Mouse (Mus musculus): ENCODE results near the gene Adgrg2.

Gene Adgrg2

DNA sequence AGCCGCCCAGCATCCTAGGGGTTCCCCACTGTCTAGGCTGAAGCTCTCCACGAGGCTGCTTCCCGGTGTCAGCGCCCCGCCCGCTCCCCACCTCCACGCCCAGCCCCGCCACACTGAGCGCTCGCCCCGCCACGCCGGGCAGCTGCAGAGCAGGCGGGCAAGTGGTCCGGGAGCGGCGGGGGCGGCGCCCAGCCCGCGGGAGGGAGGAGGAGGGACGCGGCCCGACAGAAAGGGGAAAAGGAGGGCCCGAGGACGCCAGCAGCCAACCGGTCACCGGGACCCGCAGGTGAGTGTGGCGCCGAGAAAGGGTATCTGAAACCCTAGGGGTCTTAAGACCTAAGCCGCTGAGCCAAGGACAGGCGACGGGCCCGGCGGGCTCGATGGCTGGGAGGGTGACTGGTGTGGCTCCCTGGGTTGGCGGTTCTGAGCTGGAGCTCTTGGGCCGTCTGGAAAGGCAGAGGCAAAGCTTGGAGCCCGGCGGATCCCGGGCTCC, at the start of gene Adgrg2:
TSS of gene Adgrg2 (plus strand) at position 227 of the 493 bp plus-strand sequence.
- DNase-seq, result peak; percentile 6

GRCm38 (mm10) chrX:160350995-160351394, 39.5 kb upstream of the Adgrg2 start:
- no peak for DNase-seq

DNA sequence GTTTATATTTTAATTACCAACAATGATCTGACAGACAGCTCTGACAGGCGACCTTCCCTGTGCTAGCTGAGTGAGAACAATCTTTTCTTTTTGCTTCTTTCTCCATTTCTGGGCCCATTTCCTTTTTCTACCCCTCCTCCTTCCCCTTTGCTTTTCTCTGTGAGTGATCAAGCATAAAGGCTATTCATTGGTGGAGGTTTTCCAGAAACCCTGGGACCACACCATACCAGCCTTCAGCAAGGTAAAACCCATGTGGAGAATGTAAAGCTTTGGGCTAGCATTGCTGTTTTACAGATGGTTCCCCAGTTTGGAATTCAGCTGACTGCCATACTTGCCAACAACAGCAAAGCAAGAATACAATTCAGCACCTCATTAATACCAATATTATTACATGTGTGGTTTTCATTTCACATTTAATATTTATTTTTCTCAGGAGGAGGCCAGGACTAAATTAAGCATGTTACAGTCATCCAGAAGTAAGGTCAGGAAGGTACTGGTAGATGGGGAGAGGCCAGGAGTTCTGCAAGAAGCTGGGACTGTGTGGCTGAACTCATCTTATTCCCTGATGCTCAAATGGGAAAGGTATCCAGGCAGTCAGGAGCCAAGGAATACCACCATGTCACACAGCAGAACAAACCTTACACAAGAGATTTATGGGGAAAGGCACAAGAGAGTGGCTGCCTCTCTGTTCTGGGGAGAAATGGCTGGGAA, 38.4 kb upstream of the Adgrg2 start:
- DNase-seq, result no peak

DNA sequence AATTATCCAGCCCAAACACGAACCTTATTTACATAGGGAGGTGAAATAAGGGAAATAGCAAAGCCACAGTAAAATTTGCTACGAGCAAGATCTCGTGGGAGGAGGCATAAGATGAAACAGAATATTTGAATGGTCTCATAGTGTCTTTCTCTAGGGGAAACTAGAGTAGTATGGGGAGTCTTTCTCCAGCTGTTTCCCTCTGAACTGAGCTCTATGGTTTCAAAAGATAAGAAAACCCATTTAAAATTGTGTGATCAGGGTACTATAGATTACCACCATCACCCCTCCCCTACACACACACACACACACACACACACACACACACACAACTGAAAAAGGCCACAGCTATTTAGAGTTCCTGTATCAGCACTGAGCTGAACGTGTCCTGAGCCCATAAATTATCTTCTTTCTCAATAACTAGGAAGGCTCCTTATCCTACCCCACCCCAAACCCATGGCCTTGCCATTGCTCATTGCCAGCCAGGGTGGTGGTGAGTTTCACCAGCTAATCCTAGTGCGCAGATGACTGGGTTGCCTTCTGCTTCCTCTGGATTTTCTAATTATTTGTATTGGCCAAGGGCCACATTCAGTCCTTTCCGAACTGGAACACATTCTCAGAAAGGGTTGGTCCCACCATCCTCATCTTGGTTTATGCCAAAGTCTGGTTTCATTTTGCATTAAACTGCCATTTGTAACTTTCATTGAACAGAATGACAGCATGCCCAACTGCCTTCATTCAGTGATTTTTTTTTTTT, 5.6 kb upstream of the Adgrg2 start:
- DNase-seq, result no peak

DNA sequence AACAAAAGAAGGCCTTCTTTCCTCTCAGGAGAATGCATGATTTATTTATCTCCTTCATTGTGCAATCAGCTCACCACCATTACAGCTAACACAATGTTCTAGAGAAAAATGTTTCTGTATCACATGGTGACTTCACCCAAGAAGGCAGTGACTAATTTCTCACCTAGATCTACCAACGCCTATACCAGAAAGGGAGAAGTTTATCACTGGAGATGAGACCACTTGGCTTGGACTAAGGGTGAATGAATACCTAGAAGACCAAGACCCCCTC, 5.1 kb upstream of the Adgrg2 start:
- DNase-seq, result no peak

DNA sequence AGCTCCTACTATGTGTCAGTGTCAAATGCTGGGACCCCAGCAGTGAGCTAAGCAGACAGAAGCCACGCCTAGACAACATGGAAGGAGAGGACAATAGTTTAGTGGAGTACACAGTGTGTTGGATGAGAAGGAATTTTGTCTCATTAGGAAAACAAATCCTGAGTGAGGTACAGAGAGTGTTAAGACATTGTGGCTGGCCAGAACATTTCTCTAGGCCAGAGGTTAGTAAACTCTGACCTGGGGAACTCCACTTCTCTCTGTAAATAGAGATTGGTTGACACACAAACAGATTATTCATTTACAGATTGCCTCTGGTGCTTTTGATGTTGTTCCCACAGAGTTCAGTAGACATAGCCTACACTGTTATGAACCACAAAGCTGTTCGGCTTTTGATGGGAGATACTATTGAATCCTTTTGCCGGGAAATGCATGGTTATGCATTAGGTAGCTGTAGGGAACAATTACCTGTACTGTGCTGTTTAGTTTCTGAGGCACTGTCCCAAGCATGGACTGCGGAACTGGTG, 22.5 kb downstream of the Adgrg2 start:
- no peak for DNase-seq

GRCm38 (mm10) chrX:160413881-160414395, 23.4 kb downstream of the Adgrg2 start:
- DNase-seq, result peak; percentile 5

DNA sequence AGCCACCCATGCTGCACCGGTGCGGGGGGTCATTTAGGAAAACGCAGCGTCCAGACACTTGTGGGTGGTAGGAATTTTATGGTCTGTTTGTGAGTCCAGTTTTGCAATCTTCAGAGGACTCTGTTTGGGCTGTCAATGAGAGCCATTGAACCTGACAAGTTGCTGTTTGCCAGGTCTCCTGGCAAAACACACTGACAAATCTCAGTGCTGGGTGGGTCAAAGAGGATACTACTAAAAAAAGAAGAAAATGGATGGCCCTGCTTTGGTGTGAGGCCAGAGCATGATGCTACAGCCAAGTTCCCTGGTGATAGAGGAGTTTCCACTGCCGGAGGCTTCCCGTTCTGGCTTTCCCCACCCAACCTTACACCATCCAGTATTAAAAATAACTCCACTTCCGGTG, 27.9 kb downstream of the Adgrg2 start:
- DNase-seq, result peak; percentile 44

- DNase-seq, result peak; percentile 12
These were observed 33.2 kb downstream of the Adgrg2 start for GRCm38 (mm10) chrX:160423737-160424136.

DNA sequence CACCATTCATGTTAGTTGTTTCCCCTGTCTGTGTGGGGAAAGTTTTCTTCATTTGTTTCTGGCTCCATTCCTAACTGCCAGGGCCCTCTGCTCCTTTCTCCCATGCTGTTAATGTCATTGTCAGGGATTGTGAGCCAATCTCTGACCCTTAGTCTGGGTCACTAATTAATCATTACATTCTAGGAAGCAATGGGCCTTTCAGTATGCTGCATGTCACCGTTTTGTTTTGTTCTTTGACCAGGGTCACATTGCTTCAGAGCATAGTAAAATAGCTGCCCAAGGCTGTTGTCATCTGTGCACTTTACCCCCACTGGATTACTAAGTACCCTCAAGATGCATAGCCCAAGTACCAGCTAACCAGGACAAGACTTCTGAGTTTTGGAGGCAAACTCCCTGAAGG, 36.0 kb downstream of the Adgrg2 start:
- DNase-seq, result peak; percentile 27

DNA sequence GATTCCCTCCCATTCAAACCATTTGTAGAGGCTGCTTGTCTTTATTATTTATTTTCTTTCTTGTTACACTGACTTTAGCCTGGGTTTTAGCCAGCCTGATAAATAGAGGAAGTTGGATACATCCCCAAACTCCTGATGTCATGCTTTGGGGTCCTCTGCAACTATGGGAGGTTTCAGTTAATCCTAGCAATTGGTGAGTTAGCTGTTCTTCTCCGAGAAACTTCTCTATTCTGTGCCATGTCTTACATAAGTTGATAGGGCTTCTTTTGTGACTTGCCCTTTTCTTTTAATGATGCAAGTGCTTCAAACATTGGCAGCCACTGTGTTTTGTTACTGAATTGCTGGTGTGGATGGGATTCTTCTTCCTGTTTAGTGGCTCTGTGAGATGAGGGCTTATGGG, 36.4 kb downstream of the Adgrg2 start:
- DNase-seq, result no peak

GRCm38 (mm10) chrX:160432192-160432591, 41.7 kb downstream of the Adgrg2 start:
- DNase-seq, result no peak

GRCm38 (mm10) chrX:160441272-160441671, 50.8 kb downstream of the Adgrg2 start:
- DNase-seq, result no peak

GRCm38 (mm10) chrX:160448351-160448750, 57.9 kb downstream of the Adgrg2 start:
- no peak for DNase-seq

GRCm38 (mm10) chrX:160449363-160449762, 58.9 kb downstream of the Adgrg2 start:
- peak; percentile 3 for DNase-seq

GRCm38 (mm10) chrX:160455686-160456085, 65.2 kb downstream of the Adgrg2 start:
- DNase-seq, result peak; percentile 12

DNA sequence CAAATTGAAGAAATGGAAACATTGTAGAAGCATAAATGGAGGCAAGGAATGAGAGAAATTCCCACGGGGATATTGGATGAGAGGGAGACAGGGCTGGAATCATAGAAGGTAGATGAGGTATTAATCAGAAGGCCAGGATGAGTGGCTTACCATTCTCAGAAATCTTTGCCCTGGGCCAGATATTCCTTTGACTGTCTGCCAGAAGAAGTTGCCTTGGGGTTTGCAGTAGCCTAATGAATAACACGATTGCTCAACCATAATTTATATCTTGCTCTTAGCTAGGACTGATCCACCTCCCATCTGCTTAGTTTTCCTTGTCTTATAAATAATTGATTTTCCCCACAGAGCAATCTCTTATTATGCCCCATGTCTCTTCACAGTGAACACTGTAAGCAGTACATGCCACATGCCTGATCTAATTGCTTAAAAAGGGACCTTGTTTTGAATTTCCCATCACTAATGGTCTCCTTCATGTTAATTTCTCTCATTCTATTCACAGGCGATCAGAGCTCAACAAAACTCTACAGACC, 80.8 kb downstream of the Adgrg2 start:
- DNase-seq, result no peak

- DNase-seq, result no peak
These were observed 99.3 kb downstream of the Adgrg2 start for GRCm38 (mm10) chrX:160489784-160490183.

- DNase-seq, result no peak
These were observed 103.8 kb downstream of the Adgrg2 start for GRCm38 (mm10) chrX:160494333-160494732.

- DNase-seq, result peak; percentile 39
These were observed 104.4 kb downstream of the Adgrg2 start for GRCm38 (mm10) chrX:160494921-160495320.

- DNase-seq, result no peak
These were observed 106.0 kb downstream of the Adgrg2 start for GRCm38 (mm10) chrX:160496473-160496872.

- DNase-seq, result peak; percentile 67
These were observed 110.6 kb downstream of the Adgrg2 start for GRCm38 (mm10) chrX:160501095-160501494.

- DNase-seq, result no peak
These were observed 111.2 kb downstream of the Adgrg2 start for GRCm38 (mm10) chrX:160501687-160502047.

Measured in lung, postnatal 36 days (tissue).